Mouse (Mus musculus) layer of hippocampus, adult 2 months (tissue): ENCODE measurements around the gene Rpl6. TPM values are rescaled to one million over a fixed set of nuclear protein-coding genes. Genes with fewer than 3 reads are reported as not detected.

Experiments used
- DNase-seq, 2 experiments: peaks; one replicate each; pipeline ENCODE4 v3.0.0; 2022; ENCODE audit warnings: low spot score in 2 of 2
- H3K27ac ChIP-seq: fragments of 200-600 bp; 2 replicates; pipeline ENCODE4 v1.8.1; 2022
- H3K4me3 ChIP-seq: fragments of 200-600 bp; 2 replicates; pipeline ENCODE4 v1.8.1; 2022; ENCODE audit warnings: mild to moderate bottlenecking
- CTCF ChIP-seq: fragments of 200-600 bp; conservative IDR thresholded peaks from 2 replicates; pipeline ENCODE4 v1.8.1; 2022; ENCODE audit warnings: antibody characterized with exemption, mild to moderate bottlenecking, moderate library complexity
- long read RNA-seq, 2 experiments: library from polyadenylated mRNA; stranded (forward); transcript quantifications; one replicate each; pipeline ENCODE4 v2.0.0; 2021; ENCODE audit warnings: borderline mapping rate in 2 of 2
- total RNA-seq, 2 experiments: library from RNA; stranded (reverse); gene quantifications; 2 replicates each; pipeline ENCODE4 v1.2.3; 2021

The Rpl6 gene
- 100 to 1,000 TPM; 472 to 483 TPM for total RNA-seq
- long read RNA-seq, experiment 1, transcript Rpl6-201 (7 exons, 1,270 nt) = major isoform, 124 of 171 reads
- long read RNA-seq, experiment 1, partial matches to known transcripts = 39 of 171 reads
- long read RNA-seq, experiment 1, other reads (novel, unspliced or antisense) = 5 of 171 reads
- long read RNA-seq, experiment 2, transcript Rpl6-201 (7 exons, 1,270 nt) = major isoform, 190 of 250 reads
- long read RNA-seq, experiment 2, partial matches to known transcripts = 52 of 250 reads
- long read RNA-seq, experiment 2, other reads (novel, unspliced or antisense) = 5 of 250 reads

- Histone ChIP-seq H3K27ac (peak within 1 kb of the TSS; percentile 94), H3K4me3 (peak within 1 kb of the TSS; percentile 95)
- TF ChIP-seq CTCF = no peak
- DNase-seq = peak; percentile 80 to 90
These were observed at the start of gene Rpl6 for GRCm38 (mm10) chr5:121204132-121205089. Gene Rpl6 (plus strand): TSS chr5:121204481.

GRCm38 (mm10) chr5:121156121-121156520, 48.2 kb upstream of the Rpl6 start:
- TF ChIP-seq CTCF = no peak
- Histone ChIP-seq H3K4me3 (no peak overlapping the region), H3K27ac (no peak overlapping the region)
- no peak for DNase-seq

GRCm38 (mm10) chr5:121157017-121157416, 47.3 kb upstream of the Rpl6 start:
- DNase-seq = no peak
- Histone ChIP-seq H3K27ac (no peak overlapping the region), H3K4me3 (no peak overlapping the region)
- no peak for TF ChIP-seq CTCF

- Histone ChIP-seq H3K4me3 (no peak overlapping the region), H3K27ac (0 out of 2 replicates have a peak overlapping the region, but pooled peaks have one; percentile 11)
- no peak for DNase-seq
- TF ChIP-seq CTCF = no peak
These were observed 46.8 kb upstream of the Rpl6 start for GRCm38 (mm10) chr5:121157489-121157888.

GRCm38 (mm10) chr5:121158966-121159365, 45.3 kb upstream of the Rpl6 start:
- H3K27ac ChIP-seq = no peak overlapping the region

GRCm38 (mm10) chr5:121162285-121162684, 42.0 kb upstream of the Rpl6 start:
- no peak for DNase-seq
- Histone ChIP-seq H3K27ac (0 out of 2 replicates have a peak overlapping the region, but pooled peaks have one; percentile 8), H3K4me3 (no peak overlapping the region)
- TF ChIP-seq CTCF = no peak

More at GRCm38 (mm10) chr5:121158966-121159365, 45.3 kb upstream of the Rpl6 start:
- H3K4me3 ChIP-seq = no peak overlapping the region
- TF ChIP-seq CTCF = no peak
- DNase-seq = no peak

GRCm38 (mm10) chr5:121162923-121163322, 41.4 kb upstream of the Rpl6 start:
- no peak overlapping the region for H3K4me3 ChIP-seq
- no peak overlapping the region; the same call in 1 of the 2 replicates for H3K27ac ChIP-seq
- TF ChIP-seq CTCF = no peak
- DNase-seq = no peak

- TF ChIP-seq CTCF = peak; percentile 46
- Histone ChIP-seq H3K27ac (no peak overlapping the region), H3K4me3 (no peak overlapping the region)
- DNase-seq = no peak
These were observed 37.4 kb upstream of the Rpl6 start for GRCm38 (mm10) chr5:121166884-121167283.

GRCm38 (mm10) chr5:121169588-121169987, 34.7 kb upstream of the Rpl6 start:
- TF ChIP-seq CTCF = no peak
- no peak overlapping the region for H3K4me3 ChIP-seq
- H3K27ac ChIP-seq = 0 out of 2 replicates have a peak overlapping the region, but pooled peaks have one; percentile 19
- no peak for DNase-seq

GRCm38 (mm10) chr5:121172835-121173234, 31.4 kb upstream of the Rpl6 start:
- peak overlapping the region; percentile 75 for H3K27ac ChIP-seq
- H3K4me3 ChIP-seq = no peak overlapping the region
- DNase-seq = no peak
- TF ChIP-seq CTCF = peak; percentile 77

GRCm38 (mm10) chr5:121179077-121179857, 25.0 kb upstream of the Rpl6 start:
- H3K27ac ChIP-seq = peak overlapping the region; percentile 53; the same call in 1 of the 2 replicates
- DNase-seq = no peak

GRCm38 (mm10) chr5:121183269-121183668, 21.0 kb upstream of the Rpl6 start:
- H3K27ac ChIP-seq = peak overlapping the region; percentile 85
- H3K4me3 ChIP-seq = no peak overlapping the region
- TF ChIP-seq CTCF = no peak
- DNase-seq = no peak

More at GRCm38 (mm10) chr5:121179077-121179857, 25.0 kb upstream of the Rpl6 start:
- no peak for TF ChIP-seq CTCF
- H3K4me3 ChIP-seq = no peak overlapping the region
